ENCODE assay signal across 31 mouse cellular contexts in genomic region chr13:36309160-36309559, GRCm38 (mm10).
DNase-seq lines count a peak whose midpoint lies in the region; ATAC-seq and TF ChIP-seq lines count a peak whose summit lies in the region.
"Had no signal": no experiment of that assay in that cellular context is flagged by ENCODE, and none has a peak within 500 bp of the region (broad histone marks: within the 10 kb centered on the region; RNA-seq: fewer than 3 reads in every experiment).

No protein-coding gene starts in this region.

- no peak overlapping the region for H3K9ac ChIP-seq in heart, embryonic 16.5 days (ENCODE audit: low read length)
- H3K9ac ChIP-seq in limb, embryonic 14.5 days (ENCODE audit: low read depth, low read length, severe bottlenecking) = no peak overlapping the region
- no peak overlapping the region for H3K9ac ChIP-seq in limb, embryonic 15.5 days
- H3K9ac ChIP-seq: embryonic facial prominence, embryonic 13.5 days; forebrain, embryonic 12.5 days; forebrain, postnatal 0 days; hindbrain, embryonic 15.5 days; limb, embryonic 13.5 days; liver, embryonic 14.5 days; neural tube, embryonic 12.5 days had no signal

- H3K4me3 ChIP-seq in heart, embryonic 16.5 days (ENCODE audit: low read length) = no peak overlapping the region
- no peak overlapping the region for H3K4me3 ChIP-seq in limb, embryonic 14.5 days (replicated peaks; ENCODE audit: low read length)
- no peak overlapping the region for H3K4me3 ChIP-seq in limb, embryonic 10.5 days
- no peak overlapping the region for H3K4me3 ChIP-seq in embryonic fibroblast, embryonic 13.5 days (ENCODE audit: insufficient read depth, low read length)
- H3K4me3 ChIP-seq in limb, embryonic 15.5 days = no peak overlapping the region
- H3K4me3 ChIP-seq: embryonic facial prominence, embryonic 13.5 days; forebrain, embryonic 12.5 days; heart, adult 2 months; hindbrain, embryonic 10.5 days; hindbrain, embryonic 15.5 days; limb, embryonic 13.5 days; midbrain, embryonic 10.5 days; neural tube, embryonic 12.5 days had no signal

- H3K27ac ChIP-seq in heart, embryonic 16.5 days (ENCODE audit: low read length) = 0 out of 2 replicates have a peak overlapping the region, but pooled peaks have one; percentile 16
- no peak overlapping the region for H3K27ac ChIP-seq in limb, embryonic 14.5 days (replicated peaks; ENCODE audit: low read depth, low read length)
- no peak overlapping the region for H3K27ac ChIP-seq in limb, embryonic 10.5 days
- H3K27ac ChIP-seq in embryonic fibroblast, embryonic 13.5 days (ENCODE audit: insufficient read depth, low read length) = peak overlapping the region; percentile 58
- H3K27ac ChIP-seq in limb, embryonic 15.5 days = 0 out of 2 replicates have a peak overlapping the region, but pooled peaks have one; percentile 11
- H3K27ac ChIP-seq: embryonic facial prominence, embryonic 13.5 days; forebrain, embryonic 12.5 days; heart, adult 2 months; hindbrain, embryonic 10.5 days; hindbrain, embryonic 15.5 days; limb, embryonic 13.5 days; liver, embryonic 14.5 days; midbrain, embryonic 10.5 days; neural tube, embryonic 12.5 days had no signal

- no peaks in the 10 kb centered on the region for H3K27me3 ChIP-seq in heart, embryonic 16.5 days (ENCODE audit: control insufficient read depth, insufficient read depth, low read length)
- H3K27me3 ChIP-seq in limb, embryonic 14.5 days (ENCODE audit: control insufficient read depth, insufficient read depth, low read length) = no peaks in the 10 kb centered on the region
- no peaks in the 10 kb centered on the region for H3K27me3 ChIP-seq in limb, embryonic 10.5 days (ENCODE audit: low read depth, poor library complexity, severe bottlenecking)
- no peaks in the 10 kb centered on the region for H3K27me3 ChIP-seq in limb, embryonic 15.5 days
- H3K27me3 ChIP-seq: embryonic facial prominence, embryonic 13.5 days; forebrain, embryonic 12.5 days; hindbrain, embryonic 15.5 days; limb, embryonic 13.5 days; neural tube, embryonic 12.5 days had no signal

- H3K36me3 ChIP-seq in heart, embryonic 16.5 days (ENCODE audit: control insufficient read depth, insufficient read depth) = no peaks in the 10 kb centered on the region
- H3K36me3 ChIP-seq in limb, embryonic 14.5 days (ENCODE audit: control insufficient read depth, insufficient read depth, low read length) = no peaks in the 10 kb centered on the region
- H3K36me3 ChIP-seq in limb, embryonic 10.5 days = no peaks in the 10 kb centered on the region
- H3K36me3 ChIP-seq in limb, embryonic 15.5 days = no peaks in the 10 kb centered on the region
- H3K36me3 ChIP-seq: embryonic facial prominence, embryonic 13.5 days; forebrain, embryonic 12.5 days; hindbrain, embryonic 10.5 days; hindbrain, embryonic 15.5 days; limb, embryonic 13.5 days; midbrain, embryonic 10.5 days; neural tube, embryonic 12.5 days had no signal

- H3K9me3 ChIP-seq in heart, embryonic 16.5 days (replicated peaks; ENCODE audit: control insufficient read depth, low read length) = no peaks in the 10 kb centered on the region
- no peaks in the 10 kb centered on the region for H3K9me3 ChIP-seq in limb, embryonic 14.5 days (ENCODE audit: control insufficient read depth, low read length)
- H3K9me3 ChIP-seq in limb, embryonic 10.5 days (replicated peaks) = no peaks in the 10 kb centered on the region
- H3K9me3 ChIP-seq in limb, embryonic 15.5 days = no peaks in the 10 kb centered on the region
- H3K9me3 ChIP-seq: embryonic facial prominence, embryonic 13.5 days; forebrain, embryonic 12.5 days; hindbrain, embryonic 10.5 days; hindbrain, embryonic 15.5 days; limb, embryonic 13.5 days; midbrain, embryonic 10.5 days; neural tube, embryonic 12.5 days had no signal

- WGBS in heart, embryonic 16.5 days = 67% methylated on average over 1 of the region's 1 CpGs
- 74% methylated on average over 1 of the region's 1 CpGs for WGBS in limb, embryonic 14.5 days
- WGBS in limb, embryonic 10.5 days = 89% methylated on average over 1 of the region's 1 CpGs
- 57% methylated on average over 1 of the region's 1 CpGs for WGBS in limb, embryonic 15.5 days

- no peak; the same call in 1 of the 2 replicates for ATAC-seq in heart, embryonic 16.5 days (replicated peaks; ENCODE audit: extremely low read depth, insufficient read depth, low FRiP score)
- ATAC-seq in limb, embryonic 14.5 days (ENCODE audit: low FRiP score, low read depth) = peak; percentile 63
- ATAC-seq in limb, embryonic 15.5 days (ENCODE audit: insufficient number of reproducible peaks, low FRiP score, low TSS enrichment, low read depth) = no peak
- ATAC-seq: activated CD4-positive, CD25-positive, alpha-beta regulatory T cell, adult 4 months; forebrain, postnatal 0 days; inflammation-experienced regulatory T-cells, adult 6 months; midbrain, embryonic 16.5 days had no signal

- TF ChIP-seq POLR2A in limb, embryonic 14.5 days (IDR thresholded peaks at IDR 0.05; ENCODE audit: borderline replicate concordance, extremely low read depth, insufficient read depth, insufficient read length) = no peak
- no peak for TF ChIP-seq POLR2A in embryonic fibroblast, embryonic 13.5 days (IDR thresholded peaks at IDR 0.05; ENCODE audit: low read depth, low read length)

- TF ChIP-seq CTCF in embryonic fibroblast, embryonic 13.5 days (IDR thresholded peaks at IDR 0.05; ENCODE audit: borderline replicate concordance, insufficient read depth, low read length) = no peak

- H3K4me2 ChIP-seq in heart, embryonic 16.5 days (ENCODE audit: low read depth, low read length) = no peak overlapping the region
- no peak overlapping the region for H3K4me2 ChIP-seq in limb, embryonic 14.5 days (replicated peaks; ENCODE audit: low read depth, low read length, severe bottlenecking)
- no peak overlapping the region for H3K4me2 ChIP-seq in limb, embryonic 15.5 days
- H3K4me2 ChIP-seq: embryonic facial prominence, embryonic 13.5 days; forebrain, embryonic 12.5 days; hindbrain, embryonic 15.5 days; limb, embryonic 13.5 days; neural tube, embryonic 12.5 days had no signal

- DNase-seq in heart, adult 9 months (ENCODE audit: low spot score in 2 of 2) = no peak
- DNase-seq in limb, embryonic 14.5 days (ENCODE audit: low spot score) = no peak
- no peak for DNase-seq in limb, embryonic 10.5 days (ENCODE audit: low spot score)
- no peak for DNase-seq in embryo, embryonic 11 days
- no peak for DNase-seq in left cerebral cortex, adult 8-10 months (ENCODE audit: low spot score in 2 of 2)
- DNase-seq: adrenal gland, adult 8-10 months; B cell, adult 2 months; cerebellum, adult 2 months; cerebellum, postnatal 36 days; forebrain, postnatal 0 days; gastrocnemius, postnatal 36 days; heart, adult 2 months; kidney, adult 9 months; kidney, postnatal 10 days; lung, adult 2 months; lung, postnatal 14 days; right cerebral cortex, adult 18-20 months had no signal

- H3K4me1 ChIP-seq in heart, embryonic 16.5 days (ENCODE audit: control insufficient read depth, insufficient read depth, low read length) = 0 out of 2 replicates have a peak, but pooled peaks cover 3% of the 10 kb centered on the region
- H3K4me1 ChIP-seq in limb, embryonic 14.5 days (ENCODE audit: control insufficient read depth, insufficient read depth, low read length) = 0 out of 2 replicates have a peak, but pooled peaks cover under 1% of the 10 kb centered on the region
- H3K4me1 ChIP-seq in limb, embryonic 10.5 days = no peaks in the 10 kb centered on the region
- H3K4me1 ChIP-seq in embryonic fibroblast, embryonic 13.5 days (ENCODE audit: control insufficient read depth, insufficient read depth, low read length) = no peaks in the 10 kb centered on the region; the same call in 1 of the 2 replicates
- 0 out of 2 replicates have a peak, but pooled peaks cover 6% of the 10 kb centered on the region for H3K4me1 ChIP-seq in limb, embryonic 15.5 days
- H3K4me1 ChIP-seq: embryonic facial prominence, embryonic 13.5 days; hindbrain, embryonic 10.5 days; hindbrain, embryonic 15.5 days; midbrain, embryonic 10.5 days; neural tube, embryonic 12.5 days had no signal

Comparison
In these comparisons a context has a peak if more than half of its experiments do, and no peak if none do; other contexts are left out.
1. H3K27ac ChIP-seq: peak in heart, embryonic 16.5 days (single experiment), embryonic fibroblast, embryonic 13.5 days (single experiment) and limb, embryonic 15.5 days (single experiment); none in limb, embryonic 14.5 days (single experiment) and limb, embryonic 10.5 days (single experiment).